Mouse (Mus musculus): ENCODE measurements around the gene Bmper.

- TF ChIP-seq POLR2A (IDR thresholded peaks at IDR 0.05; ENCODE audit: extremely low read depth, insufficient read depth, low read length): no peak
- no peak for TF ChIP-seq CTCF (IDR thresholded peaks at IDR 0.05; ENCODE audit: low read depth, low read length)
Observed at GRCm38 (mm10) chr9:23327830-23328229, 105.0 kb downstream of the Bmper start.

Data from liver, adult 2 months (tissue).